Comparison of ENCODE assay signal across 15 mouse cellular contexts in genomic region chr12:119219409-119219808, GRCm38 (mm10). TPM values are rescaled to one million over a fixed set of nuclear protein-coding genes. Genes with fewer than 3 reads are reported as not detected.
DNase-seq lines count a peak whose midpoint lies in the region; ATAC-seq lines count a peak whose summit lies in the region.
"Had no signal": no experiment of that assay in that cellular context is flagged by ENCODE, and none has a peak within 500 bp of the region (broad histone marks: within the 10 kb centered on the region; RNA-seq: fewer than 3 reads in every experiment).

No protein-coding gene starts in this region.

- WGBS in kidney, embryonic 14.5 days = 84% methylated on average over 1 of the region's 1 CpGs
- WGBS in neural tube, embryonic 15.5 days = 88% methylated on average over 1 of the region's 1 CpGs

- no peaks in the 10 kb centered on the region for H3K9me3 ChIP-seq in kidney, embryonic 14.5 days (ENCODE audit: control insufficient read depth, low read length)
- no peaks in the 10 kb centered on the region for H3K9me3 ChIP-seq in neural tube, embryonic 15.5 days (replicated peaks)
- H3K9me3 ChIP-seq: embryonic facial prominence, embryonic 10.5 days; forebrain, embryonic 10.5 days; neural tube, embryonic 12.5 days had no signal

- H3K27ac ChIP-seq in kidney, embryonic 14.5 days (ENCODE audit: low read depth, low read length) = no peak overlapping the region
- H3K27ac ChIP-seq in neural tube, embryonic 15.5 days (replicated peaks) = no peak overlapping the region
- H3K27ac ChIP-seq: embryonic facial prominence, embryonic 10.5 days; forebrain, embryonic 10.5 days; gastrocnemius, adult 2 months; neural tube, embryonic 12.5 days had no signal

- H3K36me3 ChIP-seq in kidney, embryonic 14.5 days (ENCODE audit: control insufficient read depth, insufficient read depth, low read length) = no peaks in the 10 kb centered on the region
- H3K36me3 ChIP-seq in neural tube, embryonic 15.5 days = no peaks in the 10 kb centered on the region
- H3K36me3 ChIP-seq: embryonic facial prominence, embryonic 10.5 days; neural tube, embryonic 12.5 days had no signal

- no peak overlapping the region for H3K9ac ChIP-seq in kidney, embryonic 14.5 days (ENCODE audit: low read depth, low read length)
- no peak overlapping the region for H3K9ac ChIP-seq in neural tube, embryonic 15.5 days (replicated peaks)
- H3K9ac ChIP-seq: neural tube, embryonic 12.5 days had no signal

- no peaks in the 10 kb centered on the region for H3K27me3 ChIP-seq in kidney, embryonic 14.5 days (ENCODE audit: control insufficient read depth, insufficient read depth, low read length)
- no peaks in the 10 kb centered on the region for H3K27me3 ChIP-seq in neural tube, embryonic 15.5 days (replicated peaks)
- H3K27me3 ChIP-seq: neural tube, embryonic 12.5 days had no signal

- DNase-seq in cerebellum, adult 8-10 months = peak; percentile 3
- DNase-seq in cerebellum, adult 11-12 months = no peak
- DNase-seq in kidney, adult 9 months = peak; percentile 54
- peak; percentile 50 to 57 for DNase-seq in right cerebral cortex, postnatal 10 days (ENCODE audit: low spot score in 2 of 2)
- DNase-seq in right cerebral cortex, postnatal 4 days = no peak
- no peak for DNase-seq in thymus, postnatal 10 days (ENCODE audit: low spot score in 2 of 2)
- DNase-seq: adrenal gland, adult 2 months; gastrocnemius, adult 2 months; lung, adult 2 months; thymus, adult 18-20 months had no signal

- no peak overlapping the region for H3K4me3 ChIP-seq in kidney, embryonic 14.5 days (ENCODE audit: low read length)
- H3K4me3 ChIP-seq in neural tube, embryonic 15.5 days (replicated peaks) = no peak overlapping the region
- H3K4me3 ChIP-seq: embryonic facial prominence, embryonic 10.5 days; forebrain, embryonic 10.5 days; gastrocnemius, adult 2 months; neural tube, embryonic 12.5 days had no signal

- no peaks in the 10 kb centered on the region for H3K4me1 ChIP-seq in kidney, embryonic 14.5 days (ENCODE audit: control insufficient read depth, insufficient read depth, low read length)
- no peaks in the 10 kb centered on the region for H3K4me1 ChIP-seq in neural tube, embryonic 15.5 days
- H3K4me1 ChIP-seq: embryonic facial prominence, embryonic 10.5 days; neural tube, embryonic 12.5 days had no signal

- ATAC-seq in kidney, embryonic 14.5 days (ENCODE audit: low FRiP score, low TSS enrichment) = no peak
- ATAC-seq in neural tube, embryonic 15.5 days (ENCODE audit: low FRiP score) = peak; percentile 77

- H3K4me2 ChIP-seq in kidney, embryonic 14.5 days (replicated peaks; ENCODE audit: low read depth, low read length) = no peak overlapping the region
- H3K4me2 ChIP-seq in neural tube, embryonic 15.5 days = no peak overlapping the region
- H3K4me2 ChIP-seq: neural tube, embryonic 12.5 days had no signal

RNA-seq across cellular contexts. Expression of gene Itgb8, which starts 19.2 kb away (rescaled TPM):
- 3.0 and 3.7 TPM in 2 replicates for polyA plus RNA-seq in kidney, embryonic 14.5 days (2014; fragmentation: Nextera tagmentation; extraction: Ambion mirVana)
- polyA plus RNA-seq in neural tube, embryonic 15.5 days (2015; fragmentation: Nextera tagmentation; extraction: Ambion mirVana) = 6.0 and 6.8 TPM in 2 replicates

Comparison
In these comparisons a context has a peak if more than half of its experiments do, and no peak if none do; other contexts are left out.
1. DNase-seq: peak in cerebellum, adult 8-10 months (single experiment), kidney, adult 9 months (single experiment) and right cerebral cortex, postnatal 10 days (2 of 2); none in cerebellum, adult 11-12 months (single experiment), right cerebral cortex, postnatal 4 days (single experiment) and thymus, postnatal 10 days (0 of 2).